Mouse (Mus musculus): ENCODE results near the gene Rhbg. TPM values are rescaled to one million over a fixed set of nuclear protein-coding genes. Genes with fewer than 3 reads are reported as not detected.

Gene Rhbg
- polyA plus RNA-seq, 1 experiment from 2014 or later, result not detected

DNA sequence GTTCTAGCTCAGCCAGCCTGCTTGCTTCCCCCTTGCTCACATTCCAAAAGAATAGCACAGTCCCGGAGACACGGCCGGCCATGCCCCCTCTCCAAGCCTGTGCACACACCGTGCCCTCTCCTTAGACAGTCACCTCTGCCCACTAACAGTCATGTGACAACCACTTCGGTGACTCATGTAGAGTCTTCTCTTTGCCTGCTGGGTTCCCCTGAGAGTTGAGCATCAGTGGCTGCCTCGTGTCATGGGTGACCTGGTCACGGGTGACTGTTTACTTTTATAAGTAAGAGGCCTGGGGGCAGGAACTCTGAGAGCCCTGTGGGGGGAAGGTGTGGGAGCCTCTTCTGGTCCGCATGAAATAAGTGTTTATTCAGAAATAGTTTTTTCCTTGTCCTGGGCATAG is 20.5 kb downstream of the Rhbg start:
- Histone ChIP-seq H3K9me3 (ENCODE audit: control insufficient read depth, low read length) (no peaks in the 10 kb centered on the region), H3K4me2 (no peak overlapping the region), H3K4me1 (ENCODE audit: control insufficient read depth, insufficient read depth, low read length) (peaks cover 53% of the 10 kb centered on the region), H3K27ac (ENCODE audit: low read depth, low read length) (no peak overlapping the region), H3K36me3 (ENCODE audit: control insufficient read depth, insufficient read depth, low read length) (0 out of 2 replicates have a peak, but pooled peaks cover 2% of the 10 kb centered on the region), H3K9ac (ENCODE audit: low read length) (no peak overlapping the region), H3K4me3 (ENCODE audit: low read depth, low read length) (no peak overlapping the region), H3K27me3 (ENCODE audit: control insufficient read depth, insufficient read depth, low read length) (peaks cover 86% of the 10 kb centered on the region)
- 47% methylated on average over 8 of the region's 8 CpGs for WGBS
- ATAC-seq (ENCODE audit: low FRiP score), result no peak
- DNase-seq (ENCODE audit: low spot score, missing footprints), result no peak

DNA sequence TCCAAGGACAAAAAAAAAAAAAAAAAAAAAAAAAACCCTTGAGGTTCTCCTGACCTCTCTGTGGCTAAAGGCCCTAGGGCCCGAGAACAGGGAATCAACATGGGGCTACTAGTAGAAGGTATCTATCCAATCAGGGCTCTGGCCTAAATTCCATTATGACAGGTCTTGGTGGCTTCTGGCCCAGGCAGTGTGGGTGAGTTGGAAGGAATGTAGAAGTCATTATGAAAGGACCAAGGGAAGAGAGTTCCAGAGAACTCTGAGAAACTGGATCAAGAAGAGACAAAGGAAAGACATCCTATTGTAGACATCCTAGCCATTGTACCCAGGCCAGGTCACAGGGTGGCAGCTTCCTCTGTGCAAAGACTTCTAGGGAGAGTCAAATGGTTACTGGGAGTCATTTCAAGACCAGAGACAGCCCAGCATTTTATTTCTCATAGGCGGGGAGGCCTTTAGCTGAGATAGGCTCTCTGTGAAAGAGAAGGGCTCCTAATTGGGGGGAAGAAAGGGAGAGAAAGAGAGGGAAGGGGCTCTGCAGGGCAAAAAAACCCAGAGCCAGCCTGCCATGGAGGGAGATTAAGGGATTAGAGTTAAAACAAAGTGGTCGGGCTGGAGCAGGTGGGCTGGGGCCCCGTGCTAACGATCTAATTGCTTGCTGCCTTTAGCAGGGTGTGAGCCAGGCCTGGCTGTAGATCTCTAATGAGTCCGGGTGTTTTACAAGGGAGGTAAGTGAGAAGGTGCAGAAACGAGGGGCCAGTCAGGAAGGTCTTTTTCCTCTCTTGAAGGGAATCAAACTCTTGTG is 21.5 kb downstream of the Rhbg start:
- ATAC-seq (ENCODE audit: low FRiP score), result no peak
- H3K4me2 ChIP-seq, result no peak overlapping the region
- H3K27ac ChIP-seq (ENCODE audit: low read depth, low read length), result peak overlapping the region; percentile 28; the same call in 1 of the 2 replicates
- H3K9me3 ChIP-seq (ENCODE audit: control insufficient read depth, low read length), result no peaks in the 10 kb centered on the region
- H3K4me3 ChIP-seq (ENCODE audit: low read depth, low read length), result no peak overlapping the region
- 0 out of 2 replicates have a peak, but pooled peaks cover 2% of the 10 kb centered on the region for H3K36me3 ChIP-seq (ENCODE audit: control insufficient read depth, insufficient read depth, low read length)
- no peak overlapping the region for H3K9ac ChIP-seq (ENCODE audit: low read length)
- no peak for DNase-seq (ENCODE audit: low spot score, missing footprints)
- peaks cover 83% of the 10 kb centered on the region for H3K27me3 ChIP-seq (ENCODE audit: control insufficient read depth, insufficient read depth, low read length)
- 15% methylated on average over 7 of the region's 7 CpGs for WGBS
- peaks cover 51% of the 10 kb centered on the region for H3K4me1 ChIP-seq (ENCODE audit: control insufficient read depth, insufficient read depth, low read length)

DNA sequence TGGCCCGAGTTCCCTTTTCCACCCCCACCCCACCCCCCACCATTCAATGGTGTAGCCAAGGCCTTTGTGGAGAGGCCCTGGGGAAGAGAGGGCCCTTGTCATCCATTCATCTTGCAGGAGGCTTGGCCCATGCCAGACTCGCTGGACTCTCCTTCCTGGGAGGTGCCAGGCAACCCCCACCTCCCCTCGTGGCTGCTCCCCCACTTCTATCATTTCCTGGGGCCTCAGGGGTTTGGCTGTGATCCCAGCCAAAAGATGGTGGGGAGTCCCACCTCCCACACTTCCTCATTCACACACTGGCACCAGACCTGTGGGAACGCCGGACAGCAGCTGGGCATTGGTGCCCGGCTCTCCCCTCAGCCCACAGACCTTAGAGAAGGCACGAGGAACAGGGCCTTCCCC is 22.2 kb downstream of the Rhbg start:
- no peak overlapping the region for H3K9ac ChIP-seq (ENCODE audit: low read length)
- peaks cover 47% of the 10 kb centered on the region for H3K4me1 ChIP-seq (ENCODE audit: control insufficient read depth, insufficient read depth, low read length)
- DNase-seq (ENCODE audit: low spot score, missing footprints) (no peak), ATAC-seq (ENCODE audit: low FRiP score) (no peak)
- WGBS, result 56% methylated on average over 7 of the region's 7 CpGs
- H3K27ac ChIP-seq (ENCODE audit: low read depth, low read length), result no peak overlapping the region
- no peak overlapping the region for H3K4me2 ChIP-seq
- H3K4me3 ChIP-seq (ENCODE audit: low read depth, low read length), result no peak overlapping the region
- H3K9me3 ChIP-seq (ENCODE audit: control insufficient read depth, low read length), result no peaks in the 10 kb centered on the region
- peaks cover 80% of the 10 kb centered on the region for H3K27me3 ChIP-seq (ENCODE audit: control insufficient read depth, insufficient read depth, low read length)
- H3K36me3 ChIP-seq (ENCODE audit: control insufficient read depth, insufficient read depth, low read length), result 0 out of 2 replicates have a peak, but pooled peaks cover 2% of the 10 kb centered on the region

DNA sequence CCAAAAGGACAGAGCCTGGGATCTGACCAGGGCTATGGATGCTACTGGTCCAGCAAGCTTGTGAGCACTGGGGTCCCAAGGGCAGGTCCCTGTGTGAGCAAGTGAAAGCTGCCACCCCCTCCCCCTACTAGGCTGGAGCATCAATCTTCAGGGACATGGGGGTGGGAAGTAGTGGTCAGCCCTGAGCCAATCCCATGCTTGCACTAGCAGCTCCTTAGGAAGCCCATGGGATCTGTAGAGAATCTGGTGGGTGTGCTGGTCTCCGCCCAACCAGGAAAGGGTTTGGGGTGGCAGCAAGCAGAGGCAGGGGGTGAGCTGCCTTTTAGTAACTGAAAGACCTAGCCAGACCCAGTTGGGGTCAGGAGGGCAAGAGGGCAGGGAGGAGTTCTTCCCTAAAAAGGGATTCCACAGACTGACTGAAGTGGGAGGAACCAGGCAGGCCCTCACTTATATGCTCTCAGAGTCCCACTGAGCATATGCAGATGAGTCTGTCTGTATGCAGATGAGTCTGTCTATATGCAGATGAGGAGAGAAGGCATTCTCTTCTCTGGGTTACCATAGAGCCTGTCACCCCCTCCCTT is 23.4 kb downstream of the Rhbg start:
- H3K4me1 ChIP-seq (ENCODE audit: control insufficient read depth, insufficient read depth, low read length), result peaks cover 35% of the 10 kb centered on the region
- DNase-seq (ENCODE audit: low spot score, missing footprints) (no peak), ATAC-seq (ENCODE audit: low FRiP score) (peak; percentile 81)
- H3K9ac ChIP-seq (ENCODE audit: low read length), result no peak overlapping the region
- H3K4me3 ChIP-seq (ENCODE audit: low read depth, low read length), result no peak overlapping the region
- H3K36me3 ChIP-seq (ENCODE audit: control insufficient read depth, insufficient read depth, low read length), result 0 out of 2 replicates have a peak, but pooled peaks cover 2% of the 10 kb centered on the region
- H3K27me3 ChIP-seq (ENCODE audit: control insufficient read depth, insufficient read depth, low read length), result peaks cover 75% of the 10 kb centered on the region
- H3K27ac ChIP-seq (ENCODE audit: low read depth, low read length), result peak overlapping the region; percentile 33
- H3K9me3 ChIP-seq (ENCODE audit: control insufficient read depth, low read length), result no peaks in the 10 kb centered on the region
- 17% methylated on average over 1 of the region's 1 CpGs for WGBS
- H3K4me2 ChIP-seq, result no peak overlapping the region

DNA sequence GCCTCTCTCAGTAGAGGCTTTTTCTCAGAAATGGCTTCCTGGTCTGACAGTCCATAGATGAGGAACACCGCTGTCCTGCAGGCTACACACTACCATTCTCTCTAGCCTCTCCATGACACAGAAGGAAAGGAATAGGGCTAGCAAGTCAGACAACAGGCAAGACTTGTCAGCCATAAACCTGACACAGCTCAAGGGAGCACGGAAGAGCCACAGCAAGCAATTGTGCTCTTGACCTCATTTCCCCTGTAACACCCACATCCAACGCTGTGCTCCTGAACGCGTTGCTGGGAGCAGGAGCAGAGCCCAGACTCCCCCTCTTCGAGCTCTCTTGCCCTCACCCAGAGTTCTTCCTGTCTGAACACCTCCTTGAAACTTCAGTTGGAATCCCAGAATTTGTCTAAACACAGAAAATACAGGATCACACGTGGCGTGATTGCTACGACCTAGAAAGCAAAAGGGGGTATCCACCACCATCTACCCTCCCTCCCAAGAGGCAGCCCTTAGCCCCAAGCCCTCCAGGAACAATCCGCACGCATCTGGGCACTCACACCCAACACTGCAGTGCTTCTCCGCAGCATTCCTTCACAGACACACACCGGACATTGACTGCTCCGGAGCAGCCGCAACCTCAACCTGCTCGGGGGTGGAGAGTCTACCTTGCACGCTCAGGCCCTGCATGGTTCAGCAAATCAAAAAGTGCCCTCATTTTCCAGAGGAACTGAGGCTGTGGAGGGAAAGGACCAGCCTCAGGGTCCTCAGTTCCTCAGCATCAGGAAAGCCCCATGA is 24.1 kb downstream of the Rhbg start:
- H3K27me3 ChIP-seq (ENCODE audit: control insufficient read depth, insufficient read depth, low read length), result peaks cover 75% of the 10 kb centered on the region
- H3K9ac ChIP-seq (ENCODE audit: low read length), result no peak overlapping the region; the same call in 1 of the 2 replicates
- H3K4me3 ChIP-seq (ENCODE audit: low read depth, low read length), result no peak overlapping the region
- no peaks in the 10 kb centered on the region for H3K9me3 ChIP-seq (ENCODE audit: control insufficient read depth, low read length)
- 47% methylated on average over 17 of the region's 17 CpGs for WGBS
- ATAC-seq (ENCODE audit: low FRiP score), result peak; percentile 1; the same call in 1 of the 2 replicates
- no peak for DNase-seq (ENCODE audit: low spot score, missing footprints)
- H3K36me3 ChIP-seq (ENCODE audit: control insufficient read depth, insufficient read depth, low read length), result peaks cover 5% of the 10 kb centered on the region; the same call in 1 of the 2 replicates
- peak overlapping the region; percentile 33 for H3K27ac ChIP-seq (ENCODE audit: low read depth, low read length)
- H3K4me1 ChIP-seq (ENCODE audit: control insufficient read depth, insufficient read depth, low read length), result peaks cover 32% of the 10 kb centered on the region
- H3K4me2 ChIP-seq, result no peak overlapping the region

DNA sequence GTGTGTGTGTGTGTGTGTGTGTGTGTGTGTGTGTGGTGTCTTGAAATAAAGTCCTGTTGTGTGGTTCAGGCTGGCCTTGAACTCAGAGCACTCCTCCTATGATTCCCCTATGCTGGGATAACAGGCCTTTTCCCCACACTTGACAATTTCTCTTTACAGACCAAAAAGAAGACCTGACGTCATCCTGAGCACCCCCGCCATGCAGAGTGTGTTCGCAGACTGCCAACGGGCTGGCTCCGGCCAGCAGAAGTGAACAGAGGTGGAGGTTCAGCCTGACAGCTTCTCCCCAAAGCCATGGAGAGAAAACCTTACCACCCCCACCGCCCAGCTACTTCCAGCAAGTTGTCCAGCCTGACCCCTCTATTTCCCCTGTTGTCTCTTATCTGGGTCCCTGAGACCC is 25.0 kb downstream of the Rhbg start:
- no peak overlapping the region for H3K4me2 ChIP-seq
- no peaks in the 10 kb centered on the region for H3K9me3 ChIP-seq (ENCODE audit: control insufficient read depth, low read length)
- H3K36me3 ChIP-seq (ENCODE audit: control insufficient read depth, insufficient read depth, low read length), result peaks cover 5% of the 10 kb centered on the region; the same call in 1 of the 2 replicates
- ATAC-seq (ENCODE audit: low FRiP score) (no peak), DNase-seq (ENCODE audit: low spot score, missing footprints) (no peak)
- peaks cover 32% of the 10 kb centered on the region for H3K4me1 ChIP-seq (ENCODE audit: control insufficient read depth, insufficient read depth, low read length)
- peaks cover 78% of the 10 kb centered on the region for H3K27me3 ChIP-seq (ENCODE audit: control insufficient read depth, insufficient read depth, low read length)
- WGBS, result 76% methylated on average over 6 of the region's 6 CpGs
- no peak overlapping the region for H3K4me3 ChIP-seq (ENCODE audit: low read depth, low read length)
- no peak overlapping the region for H3K9ac ChIP-seq (ENCODE audit: low read length)
- H3K27ac ChIP-seq (ENCODE audit: low read depth, low read length), result no peak overlapping the region

DNA sequence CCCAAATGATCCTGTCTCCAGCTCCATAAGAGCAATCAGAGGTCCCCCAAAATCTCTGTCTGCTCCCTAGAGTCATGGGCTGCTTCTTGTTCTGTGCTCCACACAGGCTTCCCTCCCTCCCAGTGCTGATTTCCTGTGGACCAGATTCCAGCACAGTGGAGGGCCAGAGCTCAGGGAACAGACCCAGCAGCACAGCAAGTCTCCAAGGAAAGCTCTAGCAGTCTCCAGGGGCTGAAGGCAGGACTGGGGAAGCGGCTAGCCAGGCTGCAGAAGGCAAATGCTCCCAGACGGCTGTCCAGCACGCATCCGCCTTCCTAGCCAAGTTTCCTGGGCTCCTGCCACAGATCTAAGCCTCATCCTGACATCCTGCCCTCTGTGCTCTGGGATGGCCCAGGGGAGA is 25.6 kb downstream of the Rhbg start:
- Histone ChIP-seq H3K27ac (ENCODE audit: low read depth, low read length) (no peak overlapping the region), H3K4me3 (ENCODE audit: low read depth, low read length) (no peak overlapping the region), H3K9ac (ENCODE audit: low read length) (no peak overlapping the region), H3K36me3 (ENCODE audit: control insufficient read depth, insufficient read depth, low read length) (peaks cover 5% of the 10 kb centered on the region; the same call in 1 of the 2 replicates), H3K4me2 (no peak overlapping the region), H3K4me1 (ENCODE audit: control insufficient read depth, insufficient read depth, low read length) (peaks cover 32% of the 10 kb centered on the region), H3K9me3 (ENCODE audit: control insufficient read depth, low read length) (no peaks in the 10 kb centered on the region), H3K27me3 (ENCODE audit: control insufficient read depth, insufficient read depth, low read length) (peaks cover 79% of the 10 kb centered on the region)
- DNase-seq (ENCODE audit: low spot score, missing footprints) (no peak), ATAC-seq (ENCODE audit: low FRiP score) (no peak)
- WGBS, result 59% methylated on average over 4 of the region's 4 CpGs

DNA sequence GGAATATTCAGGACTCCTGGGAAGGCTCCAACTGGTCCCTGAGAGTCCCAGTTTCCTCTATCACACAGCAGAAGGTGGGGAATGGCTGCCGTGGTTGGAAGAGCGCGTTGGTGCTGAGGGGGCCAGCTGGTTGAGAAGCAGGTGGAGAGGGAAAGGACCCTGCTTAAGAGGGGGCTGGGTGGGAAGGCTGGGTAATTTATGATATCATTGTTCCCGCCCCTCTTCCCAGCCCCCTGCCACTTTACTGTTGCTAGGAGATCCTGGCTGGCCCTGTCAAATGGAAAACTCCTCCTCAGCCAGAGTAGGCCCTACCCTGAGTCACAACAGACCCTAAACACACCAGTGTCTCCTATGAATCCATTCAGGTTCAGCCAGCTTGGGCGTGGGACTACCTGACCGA is 26.5 kb downstream of the Rhbg start:
- no peak overlapping the region for H3K9ac ChIP-seq (ENCODE audit: low read length)
- WGBS, result 61% methylated on average over 6 of the region's 6 CpGs

More for the DNA sequence above, 26.5 kb downstream of the Rhbg start:
- peak overlapping the region; percentile 8; the same call in 1 of the 2 replicates for H3K27ac ChIP-seq (ENCODE audit: low read depth, low read length)
- ATAC-seq (ENCODE audit: low FRiP score) (peak; percentile 20), DNase-seq (ENCODE audit: low spot score, missing footprints) (no peak)
- no peak overlapping the region for H3K4me2 ChIP-seq
- peaks cover 78% of the 10 kb centered on the region for H3K27me3 ChIP-seq (ENCODE audit: control insufficient read depth, insufficient read depth, low read length)
- H3K4me1 ChIP-seq (ENCODE audit: control insufficient read depth, insufficient read depth, low read length), result peaks cover 27% of the 10 kb centered on the region
- no peaks in the 10 kb centered on the region for H3K9me3 ChIP-seq (ENCODE audit: control insufficient read depth, low read length)
- H3K36me3 ChIP-seq (ENCODE audit: control insufficient read depth, insufficient read depth, low read length), result peaks cover 5% of the 10 kb centered on the region; the same call in 1 of the 2 replicates
- no peak overlapping the region for H3K4me3 ChIP-seq (ENCODE audit: low read depth, low read length)

Data from midbrain, embryonic 11.5 days (tissue).